Mouse (Mus musculus) CH12.LX (cell line): ENCODE results near the gene Wdr63. TPM values are rescaled to one million over a fixed set of nuclear protein-coding genes. Genes with fewer than 3 reads are reported as not detected.

Experiments used
- DNase-seq: peaks from one replicate; pipeline ENCODE4 v3.0.0-alpha.2; 2013; ENCODE audit errors: extremely low read depth
- H3K27ac ChIP-seq: 2 replicates; pipeline ENCODE4 v1.5.1; 2012; ENCODE audit warnings: low read depth, mild to moderate bottlenecking, control low read depth, moderate library complexity; ENCODE audit not compliant: insufficient read depth
- H3K27me3 ChIP-seq: replicated peaks from 2 replicates; pipeline ENCODE3; 2012; ENCODE audit warnings: inconsistent platforms
- H3K36me3 ChIP-seq, 2 experiments: replicated peaks in 1 of 2; 2 replicates each; pipeline versions ENCODE3 to v1.6.1; 2012; ENCODE audit warnings: inconsistent platforms in 1 of 2, low read length in 1 of 2, mild to moderate bottlenecking in 1 of 2, mixed read lengths in 1 of 2, moderate library complexity in 1 of 2; ENCODE audit not compliant: control insufficient read depth in 1 of 2, insufficient read depth in 1 of 2
- H3K4me1 ChIP-seq, 2 experiments: 2 replicates each; pipeline ENCODE4 v1.6.1; 2012; ENCODE audit warnings: inconsistent platforms in 1 of 2, moderate library complexity in 1 of 2; ENCODE audit not compliant: insufficient read depth in 2 of 2, control insufficient read depth in 1 of 2
- H3K4me2 ChIP-seq: 2 replicates; pipeline ENCODE4 v1.6.1; 2012; ENCODE audit warnings: low read depth, mild to moderate bottlenecking, control low read depth; ENCODE audit not compliant: poor library complexity, insufficient read depth, severe bottlenecking
- H3K4me3 ChIP-seq, 3 experiments: fragments of 150-350 bp in 1 of 3; sonication (generic) in 1 of 3; replicated peaks in 1 of 3; 2 replicates each; pipeline versions ENCODE3 to v1.5.1; 2011 to 2012; ENCODE audit warnings: low read depth in 2 of 3, low read length in 2 of 3, mild to moderate bottlenecking in 2 of 3, moderate library complexity in 2 of 3, control low read depth in 1 of 3, improper control_type of control experiment in 1 of 3, inconsistent platforms in 1 of 3, mixed read lengths in 1 of 3; ENCODE audit not compliant: poor library complexity in 1 of 3
- H3K79me2 ChIP-seq: replicated peaks from 2 replicates; pipeline ENCODE4 v1.6.1; 2012; ENCODE audit warnings: mild to moderate bottlenecking, moderate library complexity; ENCODE audit not compliant: control insufficient read depth, poor library complexity, insufficient read depth, severe bottlenecking; ENCODE audit errors: extremely low read depth
- H3K9ac ChIP-seq: 2 replicates; pipeline ENCODE4 v1.6.1; 2012; ENCODE audit warnings: low read depth, mild to moderate bottlenecking, control low read depth, moderate library complexity; ENCODE audit not compliant: insufficient read depth
- H3K9me3 ChIP-seq: replicated peaks from 2 replicates; pipeline ENCODE3; 2012; ENCODE audit warnings: low read length, inconsistent platforms, mixed read lengths
- BHLHE40 ChIP-seq: IDR thresholded peaks from 2 replicates; pipeline ENCODE4 v1.6.1; 2011; ENCODE audit warnings: mild to moderate bottlenecking, low read depth, low read length, improper control_type of control experiment
- CHD1 ChIP-seq: IDR thresholded peaks from 2 replicates; pipeline ENCODE4 v1.6.1; 2012; ENCODE audit warnings: low read depth, low read length, improper control_type of control experiment, inconsistent platforms
- CHD2 ChIP-seq: IDR thresholded peaks from 2 replicates; pipeline ENCODE4 v1.6.1; 2011; ENCODE audit warnings: low read length, improper control_type of control experiment
- EP300 ChIP-seq: IDR thresholded peaks from 2 replicates; pipeline ENCODE4 v1.6.1; 2011; ENCODE audit warnings: low read length, improper control_type of control experiment
- ETS1 ChIP-seq: conservative IDR thresholded peaks from 2 replicates; pipeline ENCODE4 v1.6.1; 2012; ENCODE audit warnings: low read depth, mild to moderate bottlenecking, inconsistent platforms, low read length, improper control_type of control experiment, moderate library complexity
- IRF4 ChIP-seq: IDR thresholded peaks from 2 replicates; pipeline ENCODE4 v1.6.1; 2014; ENCODE audit warnings: low read depth, mild to moderate bottlenecking, inconsistent platforms, low read length, improper control_type of control experiment
- MAFK ChIP-seq: IDR thresholded peaks from 2 replicates; pipeline ENCODE4 v1.6.1; 2011; ENCODE audit warnings: low read length, improper control_type of control experiment; ENCODE audit not compliant: insufficient replicate concordance
- MAX ChIP-seq: IDR thresholded peaks from 2 replicates; pipeline ENCODE4 v1.6.1; 2011; ENCODE audit warnings: low read length, improper control_type of control experiment
- MEF2A ChIP-seq: IDR thresholded peaks from 2 replicates; pipeline ENCODE4 v1.6.1; 2014; ENCODE audit warnings: low read depth, mild to moderate bottlenecking, inconsistent platforms, low read length, improper control_type of control experiment, borderline replicate concordance
- MYC ChIP-seq: IDR thresholded peaks from 2 replicates; pipeline ENCODE4 v1.6.1; 2011; ENCODE audit warnings: low read depth, mild to moderate bottlenecking, improper control_type of control experiment, low read length
- NELFE ChIP-seq: IDR thresholded peaks from 2 replicates; pipeline ENCODE4 v1.6.1; 2011; ENCODE audit warnings: low read depth, low read length, improper control_type of control experiment
- NRF1 ChIP-seq: IDR thresholded peaks from 2 replicates; pipeline ENCODE4 v1.6.1; 2014; ENCODE audit warnings: low read depth, mild to moderate bottlenecking, inconsistent platforms, low read length, improper control_type of control experiment, moderate library complexity
- POLR2A ChIP-seq: IDR thresholded peaks from 2 replicates; pipeline ENCODE4 v1.6.1; 2011; ENCODE audit warnings: low read depth, mild to moderate bottlenecking, improper control_type of control experiment, low read length
- RAD21 ChIP-seq: IDR thresholded peaks from 2 replicates; pipeline ENCODE4 v1.6.1; 2011; ENCODE audit warnings: low read depth, mild to moderate bottlenecking, low read length, improper control_type of control experiment, moderate library complexity
- SIN3A ChIP-seq: IDR thresholded peaks from 2 replicates; pipeline ENCODE4 v1.6.1; 2012; ENCODE audit warnings: low read length, improper control_type of control experiment, inconsistent platforms
- UBTF ChIP-seq: IDR thresholded peaks from 2 replicates; pipeline ENCODE4 v1.6.1; 2012; ENCODE audit warnings: low read depth, mild to moderate bottlenecking, inconsistent platforms, low read length, improper control_type of control experiment, moderate library complexity
- ZMIZ1 ChIP-seq: IDR thresholded peaks from 2 replicates; pipeline ENCODE4 v1.6.1; 2012; ENCODE audit warnings: low read depth, mild to moderate bottlenecking, inconsistent platforms, low read length, improper control_type of control experiment
- dilution Hi-C: fragments of 300-500 bp; cut with MboI; formaldehyde crosslinking; loops from 2 replicates; pipeline ENCODE4 v1.14.3; 2020; ENCODE audit warnings: low sequenced_read_pairs; ENCODE audit not compliant: extremely low pct_unique_long_range_greater_than_20kb, extremely low pct_ligation_motif_present
- in situ Hi-C: fragments of 300-500 bp; cut with MboI; formaldehyde crosslinking; loops from 3 replicates; pipeline ENCODE4 v1.14.3; 2019; ENCODE audit warnings: low sequenced_read_pairs, low pct_ligation_motif_present, low pct_unique_long_range_greater_than_20kb, mixed read lengths
- polyA plus RNA-seq: library from polyadenylated mRNA; unstranded; fragments of >175 nt; gene quantifications from 2 replicates; pipeline ENCODE4 v1.2.1, GENCODE M21; 2012; ENCODE audit warnings: low read depth; ENCODE audit not compliant: insufficient read length
- total RNA-seq, 2 experiments: library from RNA; depleted of rRNA; stranded (reverse); fragments of 300-350 nt in 1 of 2; fragments of >200 nt in 1 of 2; gene quantifications; 2 replicates each; pipeline ENCODE4 v1.2.3; 2012 to 2014

The Wdr63 gene
- total and polyA plus RNA-seq, 3 experiments = not detected

- DNase-seq = peak; percentile 46
- H3K79me2 ChIP-seq = peaks cover 15% of the 10 kb centered on the region
- H3K9me3 ChIP-seq = no peaks in the 10 kb centered on the region
- no peaks in the 10 kb centered on the region for H3K27me3 ChIP-seq
- peak within 1 kb of the TSS; percentile 57 for H3K4me2 ChIP-seq
- TF ChIP-seq MYC (peak; percentile 77; the same call in 1 of the 2 replicates), MEF2A (no peak; the same call in 1 of the 2 replicates), EP300 (peak; percentile 12; the same call in 1 of the 2 replicates), SIN3A (peak; percentile 56; the same call in 1 of the 2 replicates), ETS1 (no peak), UBTF (no peak), POLR2A (peak; percentile 93), CHD1 (0 out of 2 replicates have a peak, but pooled peaks have one; percentile 11), MAX (peak; percentile 84), NELFE (peak; percentile 84), ZMIZ1 (peak; percentile 92), CHD2 (peak; percentile 23; the same call in 1 of the 2 replicates), IRF4 (peak; percentile 19; the same call in 1 of the 2 replicates), BHLHE40 (peak; percentile 70), RAD21 (no peak)
- dilution Hi-C loops = no loop called here
- H3K9ac ChIP-seq = peak within 1 kb of the TSS; percentile 82
- peaks cover 13 to 71% of the 10 kb centered on the region in 2 experiments for H3K4me1 ChIP-seq
- peak within 1 kb of the TSS; percentile 66 to 82 (median 77) for H3K4me3 ChIP-seq
- H3K36me3 ChIP-seq = no peaks in the 10 kb centered on the region
- peak within 1 kb of the TSS; percentile 53 for H3K27ac ChIP-seq
- in situ Hi-C loops = no loop called here
Measured at GRCm38 (mm10) chr3:146149156-146150057, 41.5 kb upstream of the Wdr63 start, which contains the start of gene Mcoln2. Gene Mcoln2, plus strand, starts transcription at chr3:146149833.

DNA sequence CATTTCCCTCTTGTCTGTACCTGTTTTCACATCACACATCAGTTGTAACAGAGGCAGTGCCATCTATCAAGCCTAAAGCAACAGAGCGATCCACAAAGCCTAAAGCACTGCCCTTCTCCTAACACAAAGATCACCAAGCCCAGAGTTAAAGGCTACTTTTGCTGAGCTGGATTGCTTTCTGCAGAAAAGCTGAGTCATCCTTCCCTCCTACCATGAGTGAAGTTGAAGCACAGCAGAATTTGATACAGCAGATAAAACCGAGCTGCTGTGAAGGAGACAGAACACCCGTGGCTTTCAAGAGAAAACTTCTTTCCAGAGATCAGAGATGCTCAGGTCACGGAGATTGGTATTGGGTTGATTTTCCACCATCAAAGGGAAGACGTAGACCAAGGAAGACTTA lies 38.2 kb upstream of the Wdr63 start:
- H3K27ac ChIP-seq = 0 out of 2 replicates have a peak overlapping the region, but pooled peaks have one; percentile 11
- peak; percentile 9; the same call in 1 of the 2 replicates for TF ChIP-seq SIN3A
- peak; percentile 97 for TF ChIP-seq MAFK
- TF ChIP-seq NRF1 = no peak
- peak overlapping the region; percentile 17; the same call in 1 of the 2 replicates for H3K4me2 ChIP-seq
- no peak overlapping the region for H3K4me3 ChIP-seq
- peak overlapping the region; percentile 11 for H3K9ac ChIP-seq
- peaks cover 5% of the 10 kb centered on the region for H3K79me2 ChIP-seq
- dilution Hi-C loops = no loop called here
- peak; percentile 45 for DNase-seq
- H3K9me3 ChIP-seq = no peaks in the 10 kb centered on the region
- peaks cover 6 to 39% of the 10 kb centered on the region in 2 experiments for H3K4me1 ChIP-seq
- in situ Hi-C loops = no loop called here
- no peaks in the 10 kb centered on the region for H3K27me3 ChIP-seq
- H3K36me3 ChIP-seq = no peaks in the 10 kb centered on the region
